Mouse (Mus musculus): Measurements from ENCODE around the gene Zfp872.

Gene Zfp872

DNA sequence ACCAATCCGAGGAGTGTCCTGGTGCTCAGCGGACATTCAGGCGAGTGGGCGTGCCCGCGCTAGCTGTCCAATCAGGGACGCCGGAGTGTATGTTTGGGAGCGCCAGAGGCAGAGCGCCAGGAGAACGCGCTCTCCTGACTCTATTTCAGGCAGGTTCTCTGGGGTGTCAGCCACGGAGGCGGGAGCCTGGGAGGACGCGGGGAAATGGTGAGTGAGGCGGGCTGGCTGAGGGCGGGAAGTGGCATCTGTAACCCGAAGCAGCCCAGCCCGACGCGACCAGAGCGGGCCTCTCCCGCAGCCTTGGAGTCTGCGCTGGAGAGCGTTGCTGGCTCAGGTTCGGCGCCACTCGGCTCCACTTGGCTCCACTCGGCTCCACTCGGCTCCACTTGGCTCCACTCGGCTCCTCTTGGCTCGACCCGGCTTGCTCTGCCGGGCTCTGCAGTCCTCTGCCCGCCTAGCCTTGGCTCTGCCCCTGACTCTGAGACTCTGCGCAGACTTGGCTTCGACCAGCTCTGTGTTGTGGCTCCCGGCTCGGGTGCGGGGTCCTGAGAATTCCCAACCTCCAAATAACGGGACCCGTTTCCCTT is at the start of gene Zfp872:
Gene Zfp872, plus strand, starts transcription at position 66 of the 587 bp plus-strand sequence.
- DNase-seq (ENCODE audit: low spot score): peak; percentile 21

- DNase-seq (ENCODE audit: low spot score): no peak
These were observed 49.4 kb upstream of the Zfp872 start for GRCm38 (mm10) chr9:22138480-22138879.

GRCm38 (mm10) chr9:22139746-22140145 is 48.1 kb upstream of the Zfp872 start:
- no peak for DNase-seq (ENCODE audit: low spot score)

- peak; percentile 77 for DNase-seq (ENCODE audit: low spot score)
These were observed 44.5 kb upstream of the Zfp872 start for GRCm38 (mm10) chr9:22143108-22144037.

GRCm38 (mm10) chr9:22144304-22144965 is 43.5 kb upstream of the Zfp872 start:
- no peak for DNase-seq (ENCODE audit: low spot score)

DNA sequence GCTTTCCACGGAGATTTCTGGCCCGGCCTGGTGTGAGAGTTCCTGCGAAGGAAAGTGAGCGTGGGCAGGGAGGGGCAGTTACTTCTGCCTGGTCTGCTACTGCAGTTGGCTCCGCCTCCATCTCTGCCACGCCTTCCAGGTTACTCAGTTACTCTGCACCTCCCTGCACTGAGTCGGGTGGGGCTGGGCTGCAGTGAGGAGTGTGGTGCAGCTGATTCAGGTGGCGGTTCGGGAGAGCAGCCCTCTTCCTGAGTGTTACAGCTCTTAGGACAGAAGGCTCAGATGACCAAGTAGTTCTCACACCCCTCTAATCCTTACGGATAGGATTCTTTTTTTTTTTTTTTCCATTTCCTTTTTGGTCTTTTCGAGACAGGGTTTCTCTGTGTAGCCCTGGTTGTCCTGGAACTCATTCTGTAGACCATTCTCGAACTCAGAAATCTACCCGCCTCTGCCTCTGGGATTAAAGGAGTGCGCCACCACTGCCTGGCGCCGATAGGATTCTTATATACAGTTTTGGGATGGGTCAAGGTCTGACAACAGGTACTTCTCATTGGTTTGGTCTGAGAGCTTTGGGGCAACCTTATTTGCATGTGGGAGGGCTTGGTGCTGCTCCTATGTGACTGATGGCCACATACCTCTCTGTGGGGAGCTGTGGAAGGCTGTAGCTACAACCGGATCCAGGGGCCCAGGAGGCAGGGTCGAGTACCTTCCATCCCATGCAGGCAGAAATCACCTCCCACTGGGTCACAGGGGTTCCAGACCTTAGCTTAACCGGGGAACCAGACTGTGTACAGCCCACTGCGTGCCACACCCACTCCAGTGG is 38.3 kb upstream of the Zfp872 start:
- DNase-seq (ENCODE audit: low spot score): peak; percentile 61

DNA sequence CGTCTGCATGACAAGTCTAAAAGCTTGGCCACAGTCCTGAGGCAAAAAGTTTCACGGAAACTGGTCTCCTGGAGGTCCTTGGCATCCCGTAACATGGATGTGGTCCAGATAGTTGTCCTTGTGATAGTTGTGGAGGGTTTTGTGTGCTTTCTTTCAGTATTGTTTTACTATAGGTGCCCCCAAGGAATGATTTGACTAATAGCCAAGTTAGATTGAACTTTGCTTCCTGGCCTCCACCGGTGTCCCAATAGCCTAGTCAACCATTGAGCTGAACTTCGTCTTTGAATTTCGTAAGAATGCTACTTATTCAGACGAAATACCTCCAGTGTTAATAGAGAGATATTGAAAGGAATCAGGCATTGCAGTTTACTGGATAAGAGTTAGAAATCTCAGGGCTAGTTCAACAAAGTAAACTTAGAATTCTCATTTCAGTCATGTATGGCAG is 37.6 kb upstream of the Zfp872 start:
- peak; percentile 53 for DNase-seq (ENCODE audit: low spot score)

- no peak for DNase-seq (ENCODE audit: low spot score)
These were observed 36.9 kb upstream of the Zfp872 start for GRCm38 (mm10) chr9:22150946-22151345.

GRCm38 (mm10) chr9:22153810-22154209 is 34.1 kb upstream of the Zfp872 start:
- no peak for DNase-seq (ENCODE audit: low spot score)

- peak; percentile 72 for DNase-seq (ENCODE audit: low spot score)
These were observed 32.3 kb upstream of the Zfp872 start for GRCm38 (mm10) chr9:22155614-22156013.

DNA sequence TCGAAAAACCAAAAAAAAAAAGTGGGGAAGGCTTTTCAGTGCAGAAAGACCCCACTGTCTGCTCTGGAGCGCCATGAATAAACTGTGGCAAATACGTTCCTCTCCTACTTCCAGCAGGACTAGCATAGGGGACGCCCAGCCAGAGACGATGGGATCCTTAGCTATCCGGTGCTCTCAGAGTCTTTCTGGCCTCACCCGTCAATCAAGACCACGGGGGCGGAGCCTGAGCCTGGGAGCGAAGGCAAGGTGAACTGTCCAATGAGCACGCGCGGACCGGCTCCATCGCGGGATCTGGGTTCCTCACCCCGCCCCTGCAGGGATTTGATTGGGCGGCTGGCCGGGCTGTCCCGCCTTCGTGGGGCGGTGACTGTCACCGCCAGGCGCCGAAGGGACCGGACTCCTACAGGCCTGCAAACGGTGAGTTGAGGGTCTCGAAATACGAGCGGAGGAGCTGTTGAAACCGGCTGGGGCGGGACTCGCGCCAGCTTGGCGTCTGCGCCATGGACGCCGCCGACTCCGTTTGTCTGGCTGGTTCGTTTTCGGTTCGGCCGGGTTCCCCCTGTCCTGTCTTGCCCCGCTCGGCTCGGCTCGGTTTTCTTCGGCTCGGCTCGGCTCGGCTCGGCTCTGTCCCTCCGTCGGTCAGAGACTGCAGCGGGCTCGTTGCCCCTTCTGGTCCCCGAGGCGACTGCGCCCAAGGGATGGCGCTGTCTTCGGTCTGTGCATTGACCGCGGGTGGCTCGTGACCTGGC is 31.2 kb upstream of the Zfp872 start, which contains the start of gene Pigyl:
Gene Pigyl, plus strand, starts transcription at position 350 of the 749 bp plus-strand sequence.
- peak; percentile 98 for DNase-seq (ENCODE audit: low spot score)

DNA sequence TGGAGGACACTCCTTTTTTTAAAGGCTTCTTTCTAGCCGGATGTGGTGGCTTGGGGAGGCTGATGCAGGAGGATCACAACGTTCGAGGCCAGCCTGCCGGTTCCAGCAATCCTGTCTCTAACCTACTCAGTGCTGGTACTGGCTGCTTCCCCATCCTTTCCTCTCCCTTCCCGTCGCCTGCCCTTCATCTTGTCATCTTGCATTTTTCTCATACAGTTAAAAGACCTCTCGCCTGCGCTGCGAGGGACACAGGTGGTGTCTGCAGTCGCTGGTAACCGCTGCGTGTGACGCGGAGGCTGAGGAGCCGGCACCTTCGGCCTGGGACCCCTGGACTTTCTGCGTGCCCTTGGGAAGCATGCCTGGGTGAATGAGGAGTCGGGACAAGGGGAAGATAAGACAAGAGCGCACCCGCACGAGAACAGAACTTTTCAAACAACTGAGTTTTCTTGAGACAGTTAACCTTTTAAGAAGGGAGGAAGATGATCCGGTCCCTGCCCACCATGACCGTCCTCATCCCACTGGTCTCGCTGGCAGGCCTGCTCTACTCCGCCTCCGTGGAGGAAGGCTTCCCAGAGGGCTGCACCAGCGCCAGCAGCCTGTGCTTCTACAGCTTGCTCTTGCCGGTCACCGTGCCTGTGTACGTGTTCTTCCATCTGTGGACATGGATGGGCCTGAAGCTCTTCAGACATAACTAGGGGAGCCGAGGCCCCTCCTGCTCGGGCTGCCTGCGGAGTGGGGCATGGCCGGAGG is 30.2 kb upstream of the Zfp872 start:
- no peak for DNase-seq (ENCODE audit: low spot score)

GRCm38 (mm10) chr9:22161299-22161698 is 26.6 kb upstream of the Zfp872 start:
- peak; percentile 42 for DNase-seq (ENCODE audit: low spot score)

GRCm38 (mm10) chr9:22162305-22162704 is 25.6 kb upstream of the Zfp872 start:
- DNase-seq (ENCODE audit: low spot score): peak; percentile 55

- DNase-seq (ENCODE audit: low spot score): no peak
These were observed 25.0 kb upstream of the Zfp872 start for GRCm38 (mm10) chr9:22162912-22163311.

- DNase-seq (ENCODE audit: low spot score): peak; percentile 66
These were observed 22.9 kb upstream of the Zfp872 start for GRCm38 (mm10) chr9:22164711-22165668.

- no peak for DNase-seq (ENCODE audit: low spot score)
These were observed 21.9 kb upstream of the Zfp872 start for GRCm38 (mm10) chr9:22165964-22166363.

DNA sequence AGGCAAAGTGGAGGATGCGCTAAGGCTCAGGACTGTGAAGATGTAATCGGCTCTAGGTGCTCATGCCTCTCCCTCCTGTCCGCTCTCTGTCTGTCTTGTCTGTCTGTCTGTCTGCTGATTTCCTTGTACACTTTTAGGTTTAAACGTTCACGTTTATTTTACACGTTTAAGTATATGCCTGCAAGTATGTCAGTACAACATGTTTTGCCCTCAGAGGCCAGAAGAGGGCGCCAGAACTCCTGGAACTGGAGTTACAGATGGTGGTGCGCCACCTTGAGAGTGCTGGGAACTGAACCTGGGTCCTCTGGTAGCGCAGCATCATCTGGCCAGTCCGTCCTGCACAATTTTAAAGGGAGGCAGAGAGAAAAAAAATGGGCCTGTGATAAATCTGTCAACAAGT is 21.2 kb upstream of the Zfp872 start:
- DNase-seq (ENCODE audit: low spot score): no peak

DNA sequence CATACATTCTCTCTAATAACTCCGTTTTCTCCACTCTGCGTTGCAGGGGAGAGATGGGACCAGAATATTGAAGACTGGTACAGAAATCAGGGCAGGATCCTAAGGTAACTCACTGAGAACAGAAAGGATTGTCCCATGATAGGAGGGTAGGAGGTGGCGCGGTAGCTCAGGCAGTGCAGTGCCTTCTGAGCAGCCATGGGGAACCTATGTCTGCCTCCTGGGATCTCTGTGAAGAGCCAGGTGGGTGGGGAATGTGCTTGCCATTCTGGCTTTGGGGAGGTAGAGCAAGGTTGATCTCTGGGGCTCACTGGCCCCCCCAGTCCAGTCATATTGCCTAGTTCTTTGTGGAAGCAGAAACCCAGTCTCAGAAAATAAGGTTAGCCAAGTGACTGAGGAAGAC is 20.1 kb upstream of the Zfp872 start:
- no peak for DNase-seq (ENCODE audit: low spot score)

All from yolk sac, embryonic 10.5 days (tissue).